Mouse (Mus musculus) brain, embryonic 14.5 days (tissue): ENCODE data around the gene Tsks. TPM values are rescaled to one million over a fixed set of nuclear protein-coding genes. Genes with fewer than 3 reads are reported as not detected.
A peak's percentile ranks its signal among the peaks of the same experiment; 100 is the strongest.

Experiments
- DNase-seq: peaks from one replicate; pipeline ENCODE4 v3.0.0-alpha.2; 2011; ENCODE audit warnings: low read depth
- CTCF ChIP-seq: fragments of 200-500 bp; IDR thresholded peaks from 2 replicates; pipeline ENCODE4 v1.5.1; 2012; ENCODE audit warnings: inconsistent platforms, mild to moderate bottlenecking, moderate library complexity, borderline replicate concordance; ENCODE audit not compliant: insufficient read depth, insufficient read length; ENCODE audit errors: extremely low read depth
- POLR2A ChIP-seq: fragments of 200-500 bp; IDR thresholded peaks from 2 replicates; pipeline ENCODE4 v1.6.1; 2012; ENCODE audit warnings: mild to moderate bottlenecking, inconsistent platforms, borderline replicate concordance; ENCODE audit not compliant: poor library complexity, insufficient read depth, insufficient read length, severe bottlenecking; ENCODE audit errors: extremely low read depth
- polyA plus RNA-seq: library from polyadenylated mRNA; depleted of rRNA; stranded (reverse); fragments of >200 nt; gene quantifications from 2 replicates; pipeline ENCODE4 v1.2.3, GENCODE M21; 2012

Gene Tsks
- polyA plus RNA-seq, 1 experiment: 0.04 TPM

DNA sequence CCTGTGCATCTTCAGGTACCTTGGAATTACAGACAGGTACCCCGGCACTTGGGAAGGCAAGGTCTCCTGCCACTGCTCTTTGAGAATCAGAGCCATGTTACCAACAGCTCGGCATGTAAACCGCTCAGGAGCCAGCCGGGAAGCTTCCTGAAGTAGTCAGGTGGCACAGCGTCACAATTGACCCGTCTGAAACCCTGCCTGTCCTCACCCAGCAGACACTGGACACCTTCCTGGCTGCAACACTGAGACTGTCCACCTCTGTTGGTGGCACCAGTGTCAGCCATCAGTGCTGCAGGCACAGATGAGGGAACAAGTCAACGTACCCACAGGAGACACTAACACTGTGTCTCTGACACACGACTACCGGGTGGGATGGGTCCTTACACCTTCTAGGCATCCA is 27.7 kb upstream of the Tsks start:
- TF ChIP-seq POLR2A: no peak
- TF ChIP-seq CTCF: no peak
- no peak for DNase-seq

DNA sequence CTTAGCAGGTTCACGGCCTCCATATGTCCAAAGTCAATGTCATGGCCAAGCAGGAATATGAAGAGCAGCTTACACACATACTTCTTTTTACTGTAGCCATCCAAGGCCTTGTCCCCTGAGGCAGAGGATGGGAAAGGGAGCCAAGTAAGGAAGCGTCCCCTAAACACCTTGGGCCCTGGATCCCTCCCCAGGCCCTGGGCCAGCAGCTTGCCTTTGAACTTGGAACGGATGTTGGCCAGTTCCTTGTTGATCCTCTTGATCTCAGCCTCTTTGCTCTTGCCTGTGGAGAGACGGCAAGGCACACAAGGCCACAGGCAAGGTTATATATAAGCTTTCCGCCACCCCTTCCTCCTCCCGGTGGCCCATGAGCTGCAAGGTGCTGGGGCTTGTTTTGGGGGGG is 26.8 kb upstream of the Tsks start:
- no peak for TF ChIP-seq CTCF
- TF ChIP-seq POLR2A: no peak
- DNase-seq: no peak

DNA sequence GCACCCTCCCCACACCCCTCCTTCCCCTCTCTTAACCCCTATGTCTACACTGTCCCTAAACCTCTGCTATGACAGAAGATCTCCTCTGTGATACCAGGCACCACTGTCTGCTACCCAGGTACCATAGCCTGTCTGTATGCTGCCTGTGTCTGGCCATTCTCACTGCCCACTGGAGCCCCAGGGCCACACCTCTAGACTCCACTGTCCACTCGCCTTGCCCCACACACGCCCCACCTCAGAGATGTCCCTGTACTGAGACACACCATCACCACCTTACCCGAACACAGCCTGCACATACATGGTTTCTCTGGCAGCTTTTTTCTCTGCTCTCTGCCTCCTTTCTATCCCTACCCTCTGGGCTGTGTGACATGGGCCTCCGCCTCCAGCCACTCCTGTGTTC is 26.1 kb upstream of the Tsks start:
- TF ChIP-seq CTCF (no peak), POLR2A (no peak)
- DNase-seq: no peak

DNA sequence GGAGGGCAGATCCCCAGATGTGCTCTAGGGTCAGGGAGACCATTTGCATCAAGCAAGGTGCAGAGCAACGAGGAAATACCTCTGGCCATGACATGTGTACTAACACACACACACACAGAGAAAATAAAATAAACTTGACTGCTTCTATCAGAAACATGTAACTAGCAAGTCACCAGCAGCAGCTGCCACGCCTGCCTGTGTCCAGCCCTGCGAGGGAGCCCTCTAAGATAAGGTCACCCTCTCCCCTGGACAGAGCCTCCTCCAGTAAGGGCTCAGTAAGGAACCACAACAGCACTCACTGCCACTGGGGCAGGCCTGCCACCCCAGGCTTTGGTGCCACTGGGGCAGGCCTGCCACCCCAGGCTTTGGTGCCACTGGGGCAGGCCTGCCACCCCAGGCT is 24.8 kb upstream of the Tsks start:
- DNase-seq: no peak
- no peak for TF ChIP-seq CTCF

DNA sequence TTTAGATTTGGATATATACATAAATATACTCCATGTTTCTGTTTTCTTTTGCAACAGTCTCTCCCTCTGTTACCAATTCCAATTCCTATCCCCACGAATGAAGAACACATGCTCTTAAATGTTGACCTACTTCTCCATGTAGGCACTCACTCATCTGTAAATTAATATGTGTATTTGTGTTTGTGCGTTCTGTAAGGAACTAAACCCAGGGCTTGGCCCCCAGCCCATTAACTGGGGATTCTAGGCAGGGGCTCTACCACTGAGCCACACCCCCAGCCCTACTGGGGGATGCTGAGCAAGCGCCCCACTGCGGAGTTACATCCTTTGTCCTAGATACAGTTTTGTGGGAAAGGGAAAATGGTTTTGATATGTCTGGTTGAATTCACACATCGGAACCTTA is 23.9 kb upstream of the Tsks start:
- no peak for DNase-seq
- TF ChIP-seq CTCF: no peak
- TF ChIP-seq POLR2A: no peak

- no peak for TF ChIP-seq POLR2A
- no peak for TF ChIP-seq CTCF
- no peak for DNase-seq
Observed at GRCm38 (mm10) chr7:44922530-44922929, 20.5 kb upstream of the Tsks start.

GRCm38 (mm10) chr7:44925468-44925867 is 17.5 kb upstream of the Tsks start:
- peak; percentile 58 for DNase-seq
- TF ChIP-seq POLR2A (no peak), CTCF (peak; percentile 42; the same call in 1 of the 2 replicates)

DNA sequence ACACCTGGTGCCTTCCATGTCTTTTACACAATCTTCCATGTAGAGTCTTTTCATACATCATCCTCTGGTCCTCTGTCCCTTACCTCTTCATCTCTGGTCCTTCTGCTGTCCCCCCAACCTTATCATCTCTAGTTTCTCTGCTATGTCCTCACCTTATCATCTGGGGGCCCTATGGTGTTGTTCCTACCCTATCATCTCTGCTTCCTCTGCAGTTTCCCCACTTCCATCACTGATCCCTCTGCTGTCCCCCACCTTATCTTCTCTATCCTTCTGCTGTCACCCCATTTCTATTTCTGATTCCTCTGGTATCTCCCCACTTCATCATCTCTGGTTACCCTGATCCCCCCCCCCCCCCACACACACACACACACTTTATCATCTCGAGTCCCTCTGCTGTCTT is 14.4 kb upstream of the Tsks start:
- TF ChIP-seq POLR2A (no peak), CTCF (no peak)
- no peak for DNase-seq

GRCm38 (mm10) chr7:44929204-44930151 is 13.5 kb upstream of the Tsks start, which contains the start of gene Ap2a1:
Gene Ap2a1, minus strand, starts transcription at chr7:44929496.
- TF ChIP-seq POLR2A: peak; percentile 78
- no peak for TF ChIP-seq CTCF
- peak; percentile 100 for DNase-seq

DNA sequence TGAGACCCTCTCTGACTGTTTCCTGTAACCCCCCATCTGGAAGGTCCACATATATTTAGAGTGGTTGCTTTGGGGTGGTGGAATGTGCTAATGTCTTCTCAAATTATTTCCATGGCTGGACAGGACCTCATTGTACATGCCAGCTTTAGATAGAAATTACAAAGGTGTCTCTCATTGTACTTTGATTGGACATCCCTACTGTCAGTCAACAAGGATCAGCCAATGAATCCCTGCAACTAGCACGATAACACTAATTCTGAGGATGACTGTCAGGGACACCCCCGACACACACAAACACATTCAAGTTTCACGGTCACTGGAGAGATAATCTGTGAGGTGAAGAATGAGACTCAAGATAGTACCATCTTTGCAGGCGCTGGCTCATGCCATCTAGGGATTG is 4.3 kb upstream of the Tsks start:
- no peak for DNase-seq

GRCm38 (mm10) chr7:44949922-44950321 is 6.9 kb downstream of the Tsks start:
- no peak for DNase-seq
- TF ChIP-seq CTCF (no peak), POLR2A (no peak)

More for the DNA sequence above, 4.3 kb upstream of the Tsks start:
- TF ChIP-seq CTCF: no peak
- TF ChIP-seq POLR2A: no peak

DNA sequence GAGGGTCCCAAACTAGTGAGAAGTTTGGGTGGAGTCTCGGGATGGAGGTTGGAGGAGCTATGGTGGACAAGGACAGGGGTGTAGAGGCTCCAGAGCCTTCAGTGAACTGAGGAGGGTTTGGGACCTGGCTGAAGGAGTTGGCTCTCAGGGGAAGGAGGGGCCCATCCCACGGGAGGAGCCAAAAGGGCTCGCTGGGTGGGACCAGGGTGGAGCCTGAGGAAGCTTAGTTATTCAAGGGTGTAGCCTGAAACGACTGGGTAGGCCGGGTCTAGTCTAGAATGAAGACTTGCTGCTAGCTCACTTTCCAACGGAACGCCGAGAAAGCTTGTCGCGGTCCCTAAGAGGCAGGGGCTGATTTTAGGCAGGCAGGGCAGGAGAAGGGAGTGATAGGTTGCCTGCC is 9.0 kb downstream of the Tsks start:
- TF ChIP-seq CTCF: no peak
- no peak for TF ChIP-seq POLR2A
- peak; percentile 59 for DNase-seq

- peak; percentile 95 for DNase-seq
- TF ChIP-seq POLR2A (0 out of 2 replicates have a peak, but pooled peaks have one; percentile 8), CTCF (no peak)
Observed at GRCm38 (mm10) chr7:44952611-44953306, 9.8 kb downstream of the Tsks start.
